Mouse (Mus musculus) right cerebral cortex, adult 2 months (tissue): ENCODE results near the gene Zfp771.

Source experiments
- DNase-seq, 2 experiments: peaks; one replicate each; pipeline ENCODE4 v3.0.0; 2021 to 2022; ENCODE audit warnings: low spot score in 2 of 2

Gene Zfp771

DNA sequence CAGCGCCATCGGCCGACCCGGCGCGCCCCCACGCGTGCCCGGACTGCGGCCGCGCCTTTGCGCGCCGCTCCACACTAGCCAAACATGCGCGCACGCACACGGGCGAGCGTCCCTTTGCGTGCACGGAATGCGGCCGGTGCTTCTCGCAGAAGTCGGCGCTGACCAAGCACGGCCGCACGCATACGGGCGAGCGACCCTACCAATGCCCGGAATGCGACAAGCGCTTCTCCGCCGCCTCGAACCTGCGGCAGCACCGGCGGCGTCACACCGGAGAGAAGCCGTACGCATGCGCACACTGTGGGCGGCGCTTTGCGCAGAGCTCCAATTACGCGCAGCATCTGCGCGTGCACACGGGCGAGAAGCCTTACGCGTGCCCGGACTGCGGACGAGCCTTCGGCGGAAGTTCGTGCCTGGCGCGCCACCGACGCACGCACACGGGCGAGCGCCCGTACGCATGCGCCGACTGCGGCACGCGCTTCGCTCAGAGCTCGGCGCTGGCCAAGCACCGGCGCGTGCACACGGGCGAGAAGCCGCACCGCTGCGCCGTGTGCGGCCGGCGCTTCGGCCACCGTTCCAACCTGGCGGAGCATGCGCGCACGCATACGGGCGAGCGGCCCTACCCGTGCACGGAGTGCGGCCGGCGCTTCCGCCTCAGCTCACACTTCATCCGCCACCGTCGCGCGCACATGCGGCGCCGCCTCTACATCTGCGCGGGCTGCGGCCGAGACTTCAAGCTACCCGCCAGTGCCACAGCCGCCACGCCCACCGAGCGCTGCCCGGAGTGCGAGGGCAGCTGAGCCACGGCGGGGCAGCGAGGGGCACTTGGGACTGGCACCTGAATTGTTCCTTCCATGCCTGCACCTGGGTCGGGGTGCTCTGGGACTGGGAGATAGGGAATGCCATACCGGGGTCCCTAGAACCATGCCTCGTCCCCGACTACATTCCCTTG is 10.0 kb downstream of the Zfp771 start:
- DNase-seq = peak; percentile 94

- no peak for DNase-seq
Observed at GRCm38 (mm10) chr7:127255008-127255407, 10.9 kb downstream of the Zfp771 start.

GRCm38 (mm10) chr7:127255965-127256364 is 11.9 kb downstream of the Zfp771 start:
- DNase-seq = no peak

DNA sequence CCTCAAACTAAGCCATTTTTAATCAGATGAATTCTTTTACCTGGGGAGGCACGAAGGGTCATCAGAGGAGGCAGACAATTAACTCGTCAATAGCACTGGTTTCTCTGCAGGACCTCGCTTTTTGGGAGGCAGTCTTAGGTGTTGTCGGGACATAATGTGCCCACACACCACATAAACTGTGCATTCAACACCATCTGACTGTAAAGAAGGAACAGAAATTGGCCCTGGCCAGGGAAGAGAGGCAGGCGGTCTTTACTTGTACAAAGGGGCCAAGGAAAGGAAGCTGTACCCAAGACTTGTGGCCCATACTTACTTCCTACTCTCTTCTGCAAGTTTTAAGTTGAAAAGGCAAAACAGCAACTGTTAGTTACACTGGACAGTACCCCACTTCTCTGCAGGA is 12.4 kb downstream of the Zfp771 start:
- no peak for DNase-seq

DNA sequence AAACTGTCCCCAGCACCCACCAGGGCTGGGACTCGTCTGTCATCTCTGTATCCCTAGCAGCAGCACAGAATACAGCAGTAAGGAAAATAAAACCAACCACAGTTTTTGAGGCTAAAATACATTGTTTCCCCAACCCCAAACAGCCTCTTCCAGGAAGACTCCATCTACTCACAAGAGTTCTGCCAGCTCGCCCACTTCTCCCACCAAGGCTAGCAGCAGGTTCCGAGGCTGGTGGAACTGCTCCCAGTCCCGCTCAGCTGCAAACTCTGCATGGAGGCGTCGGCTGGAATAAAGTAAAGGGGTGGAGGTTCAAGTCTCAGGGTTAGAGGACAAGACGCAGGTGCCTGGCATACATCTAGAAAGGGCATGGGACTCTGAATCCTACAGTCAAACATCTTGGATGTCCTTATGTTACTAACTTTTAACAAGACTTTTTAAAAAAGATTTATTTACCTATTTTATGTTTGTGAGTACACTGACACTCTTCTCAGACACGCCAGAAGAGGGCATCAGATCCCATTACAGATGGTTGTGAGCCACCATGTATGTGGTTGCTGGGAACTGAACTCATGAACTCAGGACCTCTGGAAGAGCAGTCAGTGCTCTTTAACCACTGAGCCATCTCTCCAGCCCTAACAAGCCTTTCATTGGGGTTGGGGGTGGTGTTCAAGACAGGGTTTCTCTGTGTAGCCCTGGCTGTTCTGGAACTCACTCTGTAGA is 15.3 kb downstream of the Zfp771 start:
- peak in 1 of 2 experiments; percentile 28 for DNase-seq

GRCm38 (mm10) chr7:127260309-127261111 is 16.4 kb downstream of the Zfp771 start, which contains the start of gene Dctpp1:
Gene Dctpp1 (minus strand): TSS chr7:127260709.
- DNase-seq = peak; percentile 98 to 99

- DNase-seq = no peak
Observed at GRCm38 (mm10) chr7:127262218-127262961, 18.3 kb downstream of the Zfp771 start.

DNA sequence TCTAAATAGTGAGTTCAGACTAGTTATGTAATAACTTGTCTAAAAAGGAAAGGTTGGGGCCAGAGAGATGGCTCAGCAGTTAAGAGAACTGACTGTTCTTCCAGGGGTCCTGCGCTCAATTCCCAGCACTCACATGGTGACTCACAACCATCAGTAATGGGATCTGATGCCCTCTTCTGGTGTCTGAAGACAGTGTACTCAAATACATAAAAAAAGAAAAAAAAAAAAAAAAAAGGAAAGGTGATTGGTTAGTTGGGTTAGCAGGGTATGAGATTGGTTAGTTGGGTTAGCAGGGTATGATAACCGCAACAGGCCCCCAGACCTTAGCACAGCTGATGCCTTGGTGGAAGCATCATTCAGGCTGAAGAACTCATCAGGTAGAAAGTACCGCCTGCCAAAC is 19.5 kb downstream of the Zfp771 start:
- no peak for DNase-seq

- no peak for DNase-seq
Observed at GRCm38 (mm10) chr7:127270256-127270655, 26.2 kb downstream of the Zfp771 start.

- DNase-seq = no peak
Observed at GRCm38 (mm10) chr7:127270666-127271065, 26.6 kb downstream of the Zfp771 start.

GRCm38 (mm10) chr7:127271093-127271492 is 27.0 kb downstream of the Zfp771 start:
- no peak for DNase-seq

- no peak for DNase-seq
Observed at GRCm38 (mm10) chr7:127272566-127272965, 28.5 kb downstream of the Zfp771 start.

DNA sequence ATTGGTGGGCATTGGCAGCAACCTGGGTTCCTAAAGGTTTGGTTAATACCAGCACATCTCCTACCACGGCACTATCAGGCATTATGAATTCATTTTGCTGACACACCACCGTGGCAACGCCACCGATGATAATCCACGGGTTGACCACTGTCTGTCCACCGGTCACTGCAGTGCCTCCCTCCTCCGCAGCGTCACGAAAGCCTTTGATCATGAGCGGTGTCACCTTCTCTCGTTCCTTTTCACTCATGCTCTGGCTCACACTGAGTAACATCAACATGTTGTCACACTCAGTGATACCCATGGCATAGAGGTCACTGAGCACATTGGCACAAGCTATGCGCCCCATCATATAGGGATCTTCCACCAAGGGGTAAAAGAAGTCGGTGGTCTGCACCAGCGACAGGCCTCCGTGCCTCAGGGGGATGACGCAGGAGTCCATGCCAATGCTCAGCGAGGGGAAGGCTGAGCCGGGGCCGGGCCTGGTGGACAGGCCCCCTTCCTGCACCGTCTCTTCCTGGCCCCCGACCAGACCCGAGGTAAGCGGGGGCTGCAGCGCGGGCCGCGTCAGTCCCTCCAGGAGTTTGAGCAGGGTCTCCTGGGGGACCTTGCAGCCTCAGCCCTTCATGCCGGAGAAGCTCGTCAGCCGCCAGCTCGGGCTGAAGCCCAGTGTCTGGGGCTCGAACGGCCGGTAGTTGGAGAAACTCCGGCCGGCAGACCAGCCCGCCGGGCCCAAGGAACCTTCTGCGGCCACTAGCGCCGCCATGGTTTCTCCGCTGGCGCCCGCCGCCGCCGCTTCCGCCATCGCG is 29.2 kb downstream of the Zfp771 start:
- no peak for DNase-seq

GRCm38 (mm10) chr7:127273925-127274789 is 30.1 kb downstream of the Zfp771 start, which contains the start of gene Sephs2:
Gene Sephs2 (minus strand): TSS chr7:127274055.
- DNase-seq = peak; percentile 98 to 99

DNA sequence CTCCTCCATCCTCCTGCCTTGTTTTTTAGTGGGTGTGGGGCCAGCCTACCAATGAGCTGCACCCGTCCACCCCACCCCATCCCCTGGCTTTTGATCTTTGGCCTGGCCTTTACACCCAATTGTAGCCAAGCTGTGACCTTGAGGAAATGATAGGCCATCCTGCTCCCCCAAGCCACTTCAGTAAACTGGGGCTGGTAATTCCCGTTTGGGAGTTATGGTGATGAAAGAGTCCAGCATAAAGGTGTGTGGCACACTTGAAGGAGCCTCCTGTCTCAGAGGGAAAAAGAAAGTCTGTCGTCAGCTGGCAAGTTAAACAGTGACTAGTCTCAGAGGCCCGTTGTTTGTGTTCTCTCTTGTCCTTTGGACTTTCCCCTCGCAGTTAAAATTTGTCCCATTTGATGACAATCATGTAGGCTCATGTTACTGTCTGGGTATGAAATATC is 32.5 kb downstream of the Zfp771 start:
- no peak for DNase-seq

- DNase-seq = no peak
Observed at GRCm38 (mm10) chr7:127278311-127278710, 34.2 kb downstream of the Zfp771 start.

DNA sequence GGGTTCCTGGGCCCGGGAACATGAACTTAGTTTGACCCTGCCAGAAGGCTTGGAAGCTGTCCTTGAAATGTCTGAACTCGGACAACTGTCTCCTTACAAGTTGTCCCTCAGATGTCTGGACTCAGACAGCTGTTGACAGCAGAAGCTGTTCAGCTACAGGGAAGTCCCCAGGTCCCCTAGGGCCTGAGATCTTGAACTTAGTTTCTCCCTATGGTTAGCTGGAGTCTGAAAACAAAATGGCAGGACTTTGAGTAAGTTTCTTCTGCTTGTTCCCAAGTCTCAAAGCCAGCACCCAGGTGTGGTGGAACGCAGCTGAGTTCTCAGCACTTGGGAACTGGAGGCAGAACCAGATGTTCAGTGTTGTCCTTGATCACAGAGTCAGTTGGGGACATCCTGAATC is 36.0 kb downstream of the Zfp771 start:
- DNase-seq = no peak

DNA sequence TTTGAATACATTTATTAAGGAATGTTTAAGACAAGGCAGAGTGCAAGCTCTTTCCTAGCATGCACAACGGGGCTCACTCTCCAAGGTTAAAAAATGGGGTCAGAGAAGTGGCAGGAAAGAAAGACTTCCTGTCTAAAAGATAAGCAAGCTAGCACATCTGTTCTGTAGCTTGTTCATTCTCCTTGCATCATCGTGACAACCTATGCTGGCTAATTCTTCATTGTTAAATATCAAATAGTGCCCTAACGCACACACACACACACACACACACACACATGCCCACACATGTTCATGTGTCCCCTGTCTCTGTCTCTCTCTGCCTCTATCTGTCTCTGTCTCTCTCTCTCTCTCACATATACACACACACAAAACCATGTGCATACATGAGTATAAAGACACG is 37.0 kb downstream of the Zfp771 start:
- DNase-seq = no peak

- DNase-seq = no peak
Observed at GRCm38 (mm10) chr7:127282190-127282589, 38.1 kb downstream of the Zfp771 start.
